Mouse (Mus musculus) cerebellum, postnatal 10 days (tissue): Measurements from ENCODE around the gene Txndc15.
A peak's percentile ranks its signal among the peaks of the same experiment; 100 is the strongest.

Experiments
- DNase-seq, 2 experiments: peaks; one replicate each; pipeline ENCODE4 v3.0.0; 2021; ENCODE audit warnings: mixed read lengths in 2 of 2

Txndc15 gene

GRCm38 (mm10) chr13:55732121-55732520 lies 17.7 kb downstream of the Txndc15 start:
- no peak for DNase-seq

GRCm38 (mm10) chr13:55733628-55734502 lies 19.4 kb downstream of the Txndc15 start:
- no peak for DNase-seq

- DNase-seq, result no peak
Observed at GRCm38 (mm10) chr13:55737885-55738284, 23.4 kb downstream of the Txndc15 start.

- no peak for DNase-seq
Observed at GRCm38 (mm10) chr13:55742306-55742705, 27.9 kb downstream of the Txndc15 start.

- no peak for DNase-seq
Observed at GRCm38 (mm10) chr13:55754380-55754779, 39.9 kb downstream of the Txndc15 start.

GRCm38 (mm10) chr13:55756789-55757188 lies 42.3 kb downstream of the Txndc15 start:
- no peak for DNase-seq

GRCm38 (mm10) chr13:55757645-55758044 lies 43.2 kb downstream of the Txndc15 start:
- DNase-seq, result peak in 1 of 2 experiments; percentile 23

- DNase-seq, result no peak
Observed at GRCm38 (mm10) chr13:55760576-55760975, 46.1 kb downstream of the Txndc15 start.

- DNase-seq, result no peak
Observed at GRCm38 (mm10) chr13:55761486-55761885, 47.0 kb downstream of the Txndc15 start.

- DNase-seq, result no peak
Observed at GRCm38 (mm10) chr13:55774352-55774751, 59.9 kb downstream of the Txndc15 start.

- DNase-seq, result no peak
Observed at GRCm38 (mm10) chr13:55775056-55775455, 60.6 kb downstream of the Txndc15 start.
